ENCODE assay signal across 9 mouse cellular contexts in genomic region chr5:132329171-132329936, GRCm38 (mm10).
DNase-seq lines count a peak whose midpoint lies in the region; ATAC-seq and TF ChIP-seq lines count a peak whose summit lies in the region.
"Had no signal": no experiment of that assay in that cellular context is flagged by ENCODE, and none has a peak within 500 bp of the region (broad histone marks: within the 10 kb centered on the region; RNA-seq: fewer than 3 reads in every experiment).

No protein-coding gene starts in this region.

- WGBS in heart, postnatal 0 days, result 61% methylated on average over 3 of the region's 3 CpGs
- 41% methylated on average over 3 of the region's 3 CpGs for WGBS in lung, embryonic 14.5 days

- ATAC-seq in heart, postnatal 0 days (ENCODE audit: insufficient read depth, low read depth), result no peak
- ATAC-seq in lung, embryonic 14.5 days (ENCODE audit: insufficient read depth), result peak; percentile 95

- peaks cover 23% of the 10 kb centered on the region; the same call in 1 of the 2 replicates for H3K4me1 ChIP-seq in heart, postnatal 0 days (ENCODE audit: control insufficient read depth, insufficient read depth)
- no peaks in the 10 kb centered on the region for H3K4me1 ChIP-seq in ES-E14 (ENCODE audit: control insufficient read depth in 2 of 2, insufficient read depth in 2 of 2, low read length in 2 of 2, poor library complexity in 1 of 2)
- H3K4me1 ChIP-seq in lung, embryonic 14.5 days (ENCODE audit: insufficient read depth), result peaks cover 33% of the 10 kb centered on the region

- no peaks in the 10 kb centered on the region for H3K36me3 ChIP-seq in heart, postnatal 0 days (replicated peaks; ENCODE audit: control insufficient read depth, insufficient read depth, low read length)
- H3K36me3 ChIP-seq in ES-E14 (ENCODE audit: control insufficient read depth, insufficient read depth, low read length, poor library complexity, severe bottlenecking), result no peaks in the 10 kb centered on the region
- no peaks in the 10 kb centered on the region for H3K36me3 ChIP-seq in lung, embryonic 14.5 days (ENCODE audit: insufficient read depth)

- TF ChIP-seq EP300 in heart, postnatal 0 days (IDR thresholded peaks at IDR 0.05; ENCODE audit: low read depth), result no peak

- H3K4me2 ChIP-seq in heart, postnatal 0 days (ENCODE audit: low read depth, low read length), result no peak overlapping the region
- no peak overlapping the region for H3K4me2 ChIP-seq in lung, embryonic 14.5 days
- H3K4me2 ChIP-seq: midbrain, embryonic 11.5 days had no signal

- H3K27me3 ChIP-seq in heart, postnatal 0 days (ENCODE audit: control insufficient read depth, insufficient read depth, low read length), result no peaks in the 10 kb centered on the region
- H3K27me3 ChIP-seq in lung, embryonic 14.5 days (ENCODE audit: insufficient read depth, low read length), result no peaks in the 10 kb centered on the region

- in situ Hi-C loops in ES-E14 (cut with MboI; ENCODE audit: low sequenced_read_pairs in 2 of 2, unreplicated experiment in 2 of 2), result no loop called here

- no peak overlapping the region for H3K27ac ChIP-seq in heart, postnatal 0 days (ENCODE audit: low read depth)
- H3K27ac ChIP-seq in ES-E14 (ENCODE audit: insufficient read depth, low read depth, low read length, poor library complexity, severe bottlenecking), result no peak overlapping the region
- no peak overlapping the region for H3K27ac ChIP-seq in lung, embryonic 14.5 days (ENCODE audit: low read depth)

- H3K9ac ChIP-seq in heart, postnatal 0 days (replicated peaks; ENCODE audit: low read depth, low read length), result no peak overlapping the region
- H3K9ac ChIP-seq in ES-E14 (ENCODE audit: insufficient read depth, low read depth, low read length, poor library complexity, severe bottlenecking), result no peak overlapping the region
- no peak overlapping the region for H3K9ac ChIP-seq in lung, embryonic 14.5 days

- TF ChIP-seq CTCF in heart, postnatal 0 days (IDR thresholded peaks at IDR 0.05; ENCODE audit: low read depth), result peak; percentile 23; the same call in 1 of the 2 replicates
- peak; percentile 52 for TF ChIP-seq CTCF in lung, embryonic 14.5 days (IDR thresholded peaks at IDR 0.05; ENCODE audit: low read depth)

- no peak overlapping the region for H3K4me3 ChIP-seq in heart, postnatal 0 days (ENCODE audit: low read depth, low read length)
- H3K4me3 ChIP-seq in ES-E14 (ENCODE audit: insufficient read depth in 1 of 2, low read depth in 1 of 2, low read length in 2 of 2, poor library complexity in 1 of 2, severe bottlenecking in 1 of 2), result no peak overlapping the region
- H3K4me3 ChIP-seq in lung, embryonic 14.5 days (ENCODE audit: low read depth, low read length), result no peak overlapping the region

- H3K9me3 ChIP-seq in heart, postnatal 0 days (replicated peaks; ENCODE audit: control insufficient read depth, low read length), result no peaks in the 10 kb centered on the region
- H3K9me3 ChIP-seq in ES-E14 (ENCODE audit: control insufficient read depth, insufficient read depth, low read depth, low read length), result no peaks in the 10 kb centered on the region
- H3K9me3 ChIP-seq in lung, embryonic 14.5 days (ENCODE audit: low read depth, low read length), result no peaks in the 10 kb centered on the region

- no peak for DNase-seq in heart, postnatal 0 days (ENCODE audit: low spot score)
- no peak for DNase-seq in heart, postnatal 4 days
- DNase-seq in ES-E14 (ENCODE audit: low read depth, low spot score), result peak; percentile 3
- DNase-seq in adrenal gland, postnatal 14 days, result peak; percentile 53
- peak; percentile 89 for DNase-seq in lung, embryonic 14.5 days
- no peak for DNase-seq in urinary bladder, postnatal 10 days (ENCODE audit: low spot score)
- DNase-seq in right cerebral cortex, postnatal 14 days, result no peak
- DNase-seq in left cerebral cortex, adult 11 months (ENCODE audit: low spot score), result no peak

TF ChIP-seq in ES-E14, 5 proteins besides CTCF, POLR2A, EP300 and RAD21:
- TF ChIP-seq ZC3H11A (IDR thresholded peaks at IDR 0.05; ENCODE audit: borderline replicate concordance, low read depth, low read length) (no peak), ZNF384 (IDR thresholded peaks at IDR 0.05; ENCODE audit: low read depth, low read length) (no peak), HCFC1 (IDR thresholded peaks at IDR 0.05; ENCODE audit: borderline replicate concordance, insufficient read depth, low read length) (no peak), CHD2 (IDR thresholded peaks at IDR 0.05; ENCODE audit: low read depth, low read length) (no peak), MAFK (IDR thresholded peaks at IDR 0.05; ENCODE audit: insufficient read depth, low read depth, low read length) (no peak)

Comparison
In these comparisons a context has a peak if more than half of its experiments do, and no peak if none do; other contexts are left out.
1. DNase-seq: peak in ES-E14 (single experiment), adrenal gland, postnatal 14 days (single experiment) and lung, embryonic 14.5 days (single experiment); none in heart, postnatal 0 days (single experiment), heart, postnatal 4 days (single experiment), urinary bladder, postnatal 10 days (single experiment), right cerebral cortex, postnatal 14 days (single experiment) and left cerebral cortex, adult 11 months (single experiment).